Mouse (Mus musculus) layer of hippocampus, postnatal 10 days (tissue): ENCODE measurements at regions not wholly inside any gene's neighbourhood (a gene's known extent, or its start where the extent isn't known, plus 50 kb on each side); places are given as distances from the start of the nearest gene placed in this dataset.

Source experiments
- DNase-seq, 2 experiments: peaks; one replicate each; pipeline ENCODE4 v3.0.0; 2021; ENCODE audit warnings: low spot score in 2 of 2

- no peak for DNase-seq
These were observed 246.0 kb downstream of the Ttc6 start for GRCm38 (mm10) chr12:57809961-57810360.

- DNase-seq, result no peak
These were observed 259.9 kb downstream of the Ttc6 start for GRCm38 (mm10) chr12:57823809-57824208.

- DNase-seq, result peak in 1 of 2 experiments; percentile 19
These were observed 261.8 kb downstream of the Ttc6 start for GRCm38 (mm10) chr12:57825754-57826153.

- no peak for DNase-seq
These were observed 278.9 kb downstream of the Ttc6 start for GRCm38 (mm10) chr12:57842813-57843212.

- DNase-seq, result no peak
These were observed 307.1 kb downstream of the Ttc6 start for GRCm38 (mm10) chr12:57871028-57871427.

- DNase-seq, result no peak
These were observed 320.6 kb upstream of the Sstr1 start for GRCm38 (mm10) chr12:57890783-57891478.

GRCm38 (mm10) chr12:57891556-57891955 is 320.0 kb upstream of the Sstr1 start:
- DNase-seq, result no peak

GRCm38 (mm10) chr12:57897751-57898250 is 313.8 kb upstream of the Sstr1 start:
- DNase-seq, result no peak

- DNase-seq, result no peak
These were observed 306.9 kb upstream of the Sstr1 start for GRCm38 (mm10) chr12:57904658-57905057.

- no peak for DNase-seq
These were observed 293.4 kb upstream of the Sstr1 start for GRCm38 (mm10) chr12:57918211-57918610.

GRCm38 (mm10) chr12:57922031-57922430 is 289.5 kb upstream of the Sstr1 start:
- DNase-seq, result no peak

- DNase-seq, result no peak
These were observed 287.1 kb upstream of the Sstr1 start for GRCm38 (mm10) chr12:57924422-57924821.

- DNase-seq, result no peak
These were observed 284.7 kb upstream of the Sstr1 start for GRCm38 (mm10) chr12:57926886-57927285.

- no peak for DNase-seq
These were observed 283.5 kb upstream of the Sstr1 start for GRCm38 (mm10) chr12:57928030-57928429.

GRCm38 (mm10) chr12:57931856-57932255 is 279.7 kb upstream of the Sstr1 start:
- DNase-seq, result no peak

- no peak for DNase-seq
These were observed 261.7 kb upstream of the Sstr1 start for GRCm38 (mm10) chr12:57949886-57950285.

- no peak for DNase-seq
These were observed 253.0 kb upstream of the Sstr1 start for GRCm38 (mm10) chr12:57958527-57958926.

GRCm38 (mm10) chr12:57960171-57960570 is 251.4 kb upstream of the Sstr1 start:
- DNase-seq, result no peak

- DNase-seq, result no peak
These were observed 242.4 kb upstream of the Sstr1 start for GRCm38 (mm10) chr12:57969168-57969567.

GRCm38 (mm10) chr12:57970163-57970562 is 241.4 kb upstream of the Sstr1 start:
- DNase-seq, result no peak

- no peak for DNase-seq
These were observed 239.1 kb upstream of the Sstr1 start for GRCm38 (mm10) chr12:57972484-57972883.
